ENCODE assay signal across 8 mouse cellular contexts in the genomic region with DNA sequence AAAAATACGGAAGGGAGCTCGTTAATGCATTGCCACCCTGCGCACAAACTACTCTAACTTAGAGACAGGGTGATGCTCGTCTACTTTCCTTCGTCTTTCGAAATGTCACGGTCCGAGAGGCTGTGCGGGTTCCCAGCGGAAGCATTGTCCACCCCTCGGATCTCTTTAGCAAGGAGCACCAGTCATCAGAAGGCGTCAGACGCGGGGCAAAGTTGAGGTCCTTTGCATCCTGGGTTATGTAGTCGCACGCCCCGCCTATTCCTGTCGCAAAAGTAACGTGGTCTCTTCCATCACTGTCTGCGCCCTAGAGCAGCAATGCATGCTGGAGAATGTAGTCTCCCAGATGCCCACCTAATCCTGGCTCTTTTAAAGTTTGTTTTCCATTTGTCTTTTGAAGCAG. TPM values are rescaled to one million over a fixed set of nuclear protein-coding genes. Genes with fewer than 3 reads are reported as not detected.
DNase-seq lines count a peak whose midpoint lies in the region; ATAC-seq lines count a peak whose summit lies in the region.

No protein-coding gene starts in this region.

- WGBS in hindbrain, embryonic 16.5 days, result 0% methylated on average over 20 of the region's 20 CpGs
- under 1% methylated on average over 20 of the region's 20 CpGs for WGBS in macrophage (ENCODE audit: missing documents)

- no peaks in the 10 kb centered on the region for H3K27me3 ChIP-seq in hindbrain, embryonic 16.5 days (replicated peaks; ENCODE audit: control insufficient read depth, insufficient read depth, low read length)

- H3K79me2 ChIP-seq in macrophage (ENCODE audit: inconsistent target), result peaks cover 44% of the 10 kb centered on the region

- peaks cover 9% of the 10 kb centered on the region for H3K4me1 ChIP-seq in hindbrain, embryonic 16.5 days (ENCODE audit: control insufficient read depth, insufficient read depth, low read depth, low read length)

- ATAC-seq in hindbrain, embryonic 16.5 days, result peak; percentile 94

- H3K4me2 ChIP-seq in hindbrain, embryonic 16.5 days (ENCODE audit: low read length), result peak overlapping the region; percentile 69

- peak; percentile 89 for DNase-seq in WW6 (ENCODE audit: low read depth, low spot score)
- peak; percentile 72 to 81 for DNase-seq in cerebellum, postnatal 4 days (ENCODE audit: low spot score in 2 of 2)
- DNase-seq in gastrocnemius, adult 18-20 months (ENCODE audit: low spot score), result peak; percentile 94
- peak; percentile 93 to 94 for DNase-seq in left cerebral cortex, adult 18-20 months (ENCODE audit: low spot score in 2 of 2)
- DNase-seq in right cerebral cortex, adult 18-20 months, result peak; percentile 96
- peak; percentile 68 for DNase-seq in urinary bladder, postnatal 10 days (ENCODE audit: low spot score)

- peak overlapping the region; percentile 90 for H3K27ac ChIP-seq in hindbrain, embryonic 16.5 days (ENCODE audit: low read depth, low read length)
- H3K27ac ChIP-seq in macrophage, result peak overlapping the region; percentile 83

- no peaks in the 10 kb centered on the region for H3K9me3 ChIP-seq in hindbrain, embryonic 16.5 days (ENCODE audit: control insufficient read depth, low read length)

- H3K4me3 ChIP-seq in hindbrain, embryonic 16.5 days (ENCODE audit: low read length), result peak overlapping the region; percentile 90
- peak overlapping the region; percentile 73 for H3K4me3 ChIP-seq in macrophage (ENCODE audit: inconsistent target)

- no peaks in the 10 kb centered on the region for H3K36me3 ChIP-seq in hindbrain, embryonic 16.5 days (ENCODE audit: control insufficient read depth, insufficient read depth, low read length)
- H3K36me3 ChIP-seq in macrophage (ENCODE audit: inconsistent target), result no peaks in the 10 kb centered on the region

- H3K9ac ChIP-seq in hindbrain, embryonic 16.5 days (ENCODE audit: low read depth, low read length), result peak overlapping the region; percentile 60

RNA-seq across cellular contexts. Expression of a gene that starts 0.6 kb away (rescaled TPM):
- 10 to 100 TPM; 63.3 to 67.2 TPM for total RNA-seq in gastrocnemius, adult 18-20 months (2021)
- polyA plus RNA-seq in hindbrain, embryonic 16.5 days (2015; fragmentation: Nextera tagmentation; extraction: Ambion mirVana), result 31.3 and 42.3 TPM in 2 replicates
- total RNA-seq in left cerebral cortex, adult 18-20 months (2021), result 100 to 1,000 TPM; 129 to 130 TPM
- total RNA-seq in macrophage (2018; cell fraction: chromatin; rRNA removed), result 100 to 1,000 TPM; 196 to 326 (median 268) TPM
- total RNA-seq in macrophage (2018; cell fraction: cytosol; rRNA removed), result 10 to 100 TPM; 45.2 to 76.3 (median 60.6) TPM
- 100 to 1,000 TPM; 111 to 309 (median 168) TPM for total RNA-seq in macrophage (2018; cell fraction: nucleus; rRNA removed)
- 44.6 to 69.6 TPM (median 63.8 TPM) in 3 replicates for polyA plus RNA-seq in macrophage (2018)

RNA-seq across cellular contexts. Expression of a gene that starts 17.3 kb away (rescaled TPM):
- 10 to 100 TPM; 85.3 to 91.9 TPM for total RNA-seq in gastrocnemius, adult 18-20 months (2021)
- 228 and 256 TPM in 2 replicates for polyA plus RNA-seq in hindbrain, embryonic 16.5 days (2015; fragmentation: Nextera tagmentation; extraction: Ambion mirVana)
- total RNA-seq in left cerebral cortex, adult 18-20 months (2021), result 10 to 100 TPM; 78.1 to 96.2 TPM
- total RNA-seq in macrophage (2018; cell fraction: chromatin; rRNA removed), result 10 to 100 TPM in 1 of 26 experiments, 1 to 10 TPM in 16, not detected in 9; 1.2 to 20.4 (median 3.6) TPM
- 100 to 1,000 TPM; 117 to 188 (median 137) TPM for total RNA-seq in macrophage (2018; cell fraction: cytosol; rRNA removed)
- 10 to 100 TPM in 24 of 26 experiments, 1 to 10 TPM in 2; 4.9 to 37.7 (median 21.4) TPM for total RNA-seq in macrophage (2018; cell fraction: nucleus; rRNA removed)
- polyA plus RNA-seq in macrophage (2018), result 116 to 211 TPM (median 152 TPM) in 3 replicates

RNA-seq across cellular contexts. Expression of a gene that starts 45.5 kb away (rescaled TPM):
- 1 to 10 TPM; 5.5 to 5.8 TPM for total RNA-seq in gastrocnemius, adult 18-20 months (2021)
- 26.2 and 28.9 TPM in 2 replicates for polyA plus RNA-seq in hindbrain, embryonic 16.5 days (2015; fragmentation: Nextera tagmentation; extraction: Ambion mirVana)
- total RNA-seq in left cerebral cortex, adult 18-20 months (2021), result 10 to 100 TPM; 24.4 to 28.7 TPM
- 100 to 1,000 TPM in 2 of 26 experiments, 10 to 100 TPM in 24; 48.4 to 120 (median 76.2) TPM for total RNA-seq in macrophage (2018; cell fraction: chromatin; rRNA removed)
- total RNA-seq in macrophage (2018; cell fraction: cytosol; rRNA removed), result 10 to 100 TPM; 42.9 to 76.0 (median 59.4) TPM
- 100 to 1,000 TPM in 10 of 26 experiments, 10 to 100 TPM in 16; 69.4 to 166 (median 92.9) TPM for total RNA-seq in macrophage (2018; cell fraction: nucleus; rRNA removed)
- polyA plus RNA-seq in macrophage (2018), result 39.9 to 62.1 TPM (median 57.0 TPM) in 3 replicates

Comparison
In these comparisons a context has a peak if more than half of its experiments do, and no peak if none do; other contexts are left out.
1. Peak in every context shown above with its lines: DNase-seq, ATAC-seq, H3K4me3 ChIP-seq and H3K27ac ChIP-seq.